In the genomic region with DNA sequence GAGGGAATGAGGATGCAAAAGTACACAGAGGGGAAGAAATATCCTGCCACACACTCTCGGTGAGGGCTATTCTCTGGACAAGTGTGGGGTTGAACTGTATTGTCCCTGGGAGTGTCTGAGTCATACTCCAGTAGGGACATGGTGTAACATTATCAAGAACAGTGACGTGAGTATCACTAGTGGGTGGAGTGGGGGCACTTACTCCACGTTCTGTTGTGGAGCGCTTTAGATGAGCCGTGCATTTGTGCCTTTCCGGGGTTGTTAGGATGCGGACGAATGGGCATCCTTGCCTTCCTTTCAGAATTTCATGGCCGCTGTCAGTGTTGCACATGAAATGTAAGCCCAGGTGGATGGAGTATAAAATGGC, we compare ENCODE assay signal across 12 mouse cellular contexts.
"Had no signal": no experiment of that assay in that cellular context is flagged by ENCODE, and none has a peak within 500 bp of the region (broad histone marks: within the 10 kb centered on the region; RNA-seq: fewer than 3 reads in every experiment).

No protein-coding gene starts in this region.

- H3K36me3 ChIP-seq: limb, embryonic 10.5 days; liver, embryonic 15.5 days; midbrain, embryonic 13.5 days had no signal

- DNase-seq: kidney, postnatal 10 days; lung, postnatal 10 days; right cerebral cortex, adult 18-20 months; right cerebral cortex, postnatal 25 days; thymus, adult 18-20 months; thymus, postnatal 14 days had no signal

- H3K9ac ChIP-seq: liver, embryonic 15.5 days; midbrain, embryonic 13.5 days had no signal

- H3K27me3 ChIP-seq: liver, embryonic 15.5 days; midbrain, embryonic 13.5 days had no signal

- H3K9me3 ChIP-seq: limb, embryonic 10.5 days; liver, embryonic 15.5 days; midbrain, embryonic 13.5 days had no signal

- H3K4me2 ChIP-seq: liver, embryonic 11.5 days; liver, embryonic 15.5 days; midbrain, embryonic 13.5 days had no signal

- H3K4me3 ChIP-seq: left cerebral cortex, adult 2 months; limb, embryonic 10.5 days; liver, embryonic 15.5 days; midbrain, embryonic 13.5 days had no signal

- H3K27ac ChIP-seq: left cerebral cortex, adult 2 months; limb, embryonic 10.5 days; liver, embryonic 15.5 days; midbrain, embryonic 13.5 days had no signal

- H3K4me1 ChIP-seq: liver, embryonic 15.5 days had no signal

- ATAC-seq: intestine, postnatal 0 days; midbrain, embryonic 13.5 days had no signal
